Mouse (Mus musculus) MEL (cell line): ENCODE data around the gene Tceal5. TPM values are rescaled to one million over a fixed set of nuclear protein-coding genes. Genes with fewer than 3 reads are reported as not detected.

Source experiments
- DNase-seq: peaks from one replicate; pipeline ENCODE4 v3.0.0; 2011; ENCODE audit warnings: low read depth, low spot score
- H3K27ac ChIP-seq: 2 replicates; pipeline ENCODE4 v1.5.1; 2012; ENCODE audit warnings: low read depth, mild to moderate bottlenecking, control low read depth, low read length, moderate library complexity; ENCODE audit not compliant: control insufficient read depth
- H3K27me3 ChIP-seq, 2 experiments: fragments of 150-350 bp in 1 of 2; sonication (generic) in 1 of 2; 2 replicates each; pipeline ENCODE4 v1.6.1; 2012; ENCODE audit warnings: low read length in 2 of 2, mild to moderate bottlenecking in 2 of 2, improper control_type of control experiment in 1 of 2, moderate library complexity in 1 of 2; ENCODE audit not compliant: insufficient read depth in 2 of 2, control insufficient read depth in 1 of 2
- H3K36me3 ChIP-seq, 2 experiments: 2 replicates each; pipeline ENCODE4 v1.6.1; 2012 to 2014; ENCODE audit warnings: low read length in 2 of 2, improper control_type of control experiment in 1 of 2, inconsistent platforms in 1 of 2, mild to moderate bottlenecking in 1 of 2; ENCODE audit not compliant: insufficient read depth in 2 of 2, control insufficient read depth in 1 of 2
- H3K4me1 ChIP-seq, 2 experiments: fragments of 150-350 bp in 1 of 2; sonication (generic) in 1 of 2; 2 replicates each; pipeline ENCODE4 v1.6.1; 2012; ENCODE audit warnings: low read length in 2 of 2, improper control_type of control experiment in 1 of 2, mild to moderate bottlenecking in 1 of 2; ENCODE audit not compliant: insufficient read depth in 2 of 2, control insufficient read depth in 1 of 2
- H3K4me3 ChIP-seq, 2 experiments: fragments of 150-350 bp in 1 of 2; sonication (generic) in 1 of 2; 2 replicates each; pipeline ENCODE4 v1.5.1; 2012; ENCODE audit warnings: low read depth in 2 of 2, low read length in 2 of 2, mild to moderate bottlenecking in 2 of 2, moderate library complexity in 2 of 2, control low read depth in 1 of 2, improper control_type of control experiment in 1 of 2; ENCODE audit not compliant: control insufficient read depth in 1 of 2, insufficient read depth in 1 of 2
- H3K79me2 ChIP-seq: 2 replicates; pipeline ENCODE4 v1.6.1; 2012; ENCODE audit warnings: mild to moderate bottlenecking, low read length, moderate library complexity; ENCODE audit not compliant: control insufficient read depth, poor library complexity, insufficient read depth
- H3K9ac ChIP-seq: 2 replicates; pipeline ENCODE4 v1.6.1; 2012; ENCODE audit warnings: low read depth, mild to moderate bottlenecking, control low read depth, low read length, moderate library complexity; ENCODE audit not compliant: control insufficient read depth, poor library complexity, severe bottlenecking
- H3K9me3 ChIP-seq: fragments of 150-350 bp; sonication (generic); replicated peaks from 2 replicates; pipeline ENCODE4 v1.6.1; 2012; ENCODE audit warnings: mild to moderate bottlenecking, low read length, improper control_type of control experiment, moderate library complexity; ENCODE audit not compliant: insufficient read depth
- CHD1 ChIP-seq: IDR thresholded peaks from 2 replicates; pipeline ENCODE4 v1.6.1; 2012; ENCODE audit warnings: low read depth, mild to moderate bottlenecking, inconsistent platforms, low read length, improper control_type of control experiment
- CHD2 ChIP-seq: IDR thresholded peaks from 2 replicates; pipeline ENCODE4 v1.6.1; 2011; ENCODE audit warnings: low read length, improper control_type of control experiment
- CTCF ChIP-seq, 3 experiments: IDR thresholded peaks in 2 of 3; conservative IDR thresholded peaks in 1 of 3; 2 replicates each; pipeline ENCODE4 v1.5.1; 2011 to 2012; ENCODE audit warnings: low read length in 3 of 3, low read depth in 2 of 3, mild to moderate bottlenecking in 2 of 3, improper control_type of control experiment in 1 of 3, inconsistent platforms in 1 of 3, mixed read lengths in 1 of 3, moderate library complexity in 1 of 3; ENCODE audit not compliant: control insufficient read depth in 1 of 3, insufficient read depth in 1 of 3, poor library complexity in 1 of 3, severe bottlenecking in 1 of 3
- E2F4 ChIP-seq: IDR thresholded peaks from 2 replicates; pipeline ENCODE4 v1.6.1; 2011; ENCODE audit warnings: low read depth, low read length, improper control_type of control experiment, borderline replicate concordance
- ELF1 ChIP-seq: IDR thresholded peaks from 2 replicates; pipeline ENCODE4 v1.6.1; 2014; ENCODE audit warnings: low read depth, mild to moderate bottlenecking, inconsistent platforms, low read length, improper control_type of control experiment, moderate library complexity
- EP300 ChIP-seq, 2 experiments: IDR thresholded peaks; 2 replicates each; pipeline ENCODE4 v1.6.1; 2011; ENCODE audit warnings: improper control_type of control experiment in 2 of 2, low read length in 2 of 2, low read depth in 1 of 2, mild to moderate bottlenecking in 1 of 2
- ETS1 ChIP-seq: IDR thresholded peaks from 2 replicates; pipeline ENCODE4 v1.6.1; 2012; ENCODE audit warnings: low read depth, mild to moderate bottlenecking, inconsistent platforms, low read length, improper control_type of control experiment, moderate library complexity
- GABPA ChIP-seq: IDR thresholded peaks from 2 replicates; pipeline ENCODE4 v1.6.1; 2012; ENCODE audit warnings: low read depth, mild to moderate bottlenecking, inconsistent platforms, low read length, improper control_type of control experiment, moderate library complexity
- JUND ChIP-seq: IDR thresholded peaks from 2 replicates; pipeline ENCODE4 v1.6.1; 2011; ENCODE audit warnings: low read depth, mild to moderate bottlenecking, improper control_type of control experiment, low read length
- MAFK ChIP-seq: IDR thresholded peaks from 2 replicates; pipeline ENCODE4 v1.6.1; 2011; ENCODE audit warnings: low read depth, mild to moderate bottlenecking, low read length, improper control_type of control experiment, borderline replicate concordance
- MAX ChIP-seq: IDR thresholded peaks from 2 replicates; pipeline ENCODE4 v1.6.1; 2011; ENCODE audit warnings: low read length, improper control_type of control experiment
- MAZ ChIP-seq: IDR thresholded peaks from 2 replicates; pipeline ENCODE4 v1.6.1; 2012; ENCODE audit warnings: low read depth, mild to moderate bottlenecking, inconsistent platforms, low read length, improper control_type of control experiment
- MXI1 ChIP-seq: IDR thresholded peaks from 2 replicates; pipeline ENCODE4 v1.6.1; 2011; ENCODE audit warnings: mild to moderate bottlenecking, low read depth, low read length, improper control_type of control experiment
- MYB ChIP-seq: IDR thresholded peaks from 2 replicates; pipeline ENCODE4 v1.6.1; 2011; ENCODE audit warnings: mild to moderate bottlenecking, low read depth, low read length, improper control_type of control experiment
- MYC ChIP-seq: IDR thresholded peaks from 2 replicates; pipeline ENCODE4 v1.6.1; 2011; ENCODE audit warnings: low read depth, mild to moderate bottlenecking, low read length, improper control_type of control experiment, moderate library complexity
- NELFE ChIP-seq: IDR thresholded peaks from 2 replicates; pipeline ENCODE4 v1.6.1; 2011; ENCODE audit warnings: low read depth, low read length, improper control_type of control experiment
- NRF1 ChIP-seq: IDR thresholded peaks from 2 replicates; pipeline ENCODE4 v1.6.1; 2014; ENCODE audit warnings: low read depth, mild to moderate bottlenecking, inconsistent platforms, low read length, improper control_type of control experiment, moderate library complexity; ENCODE audit not compliant: poor library complexity, insufficient read depth, severe bottlenecking
- POLR2A ChIP-seq, 2 experiments: IDR thresholded peaks; 2 replicates each; pipeline ENCODE4 v1.6.1; 2011 to 2012; ENCODE audit warnings: low read length in 2 of 2, mild to moderate bottlenecking in 2 of 2, control low read depth in 1 of 2, improper control_type of control experiment in 1 of 2, low read depth in 1 of 2, moderate library complexity in 1 of 2; ENCODE audit not compliant: control insufficient read depth in 1 of 2, insufficient read depth in 1 of 2, poor library complexity in 1 of 2
- POLR2AphosphoS2 ChIP-seq: IDR thresholded peaks from 2 replicates; pipeline ENCODE4 v1.6.1; 2011; ENCODE audit warnings: low read length, improper control_type of control experiment
- POLR2AphosphoS5 ChIP-seq: IDR thresholded peaks from 2 replicates; pipeline ENCODE4 v1.6.1; 2012; ENCODE audit warnings: low read depth, borderline replicate concordance, mild to moderate bottlenecking, inconsistent platforms, low read length, moderate library complexity, mixed read lengths
- RCOR1 ChIP-seq: IDR thresholded peaks from 2 replicates; pipeline ENCODE4 v1.6.1; 2012; ENCODE audit warnings: low read depth, mild to moderate bottlenecking, inconsistent platforms, low read length, improper control_type of control experiment
- SIN3A ChIP-seq: IDR thresholded peaks from 2 replicates; pipeline ENCODE4 v1.6.1; 2012; ENCODE audit warnings: low read length, improper control_type of control experiment, inconsistent platforms
- SMC3 ChIP-seq: IDR thresholded peaks from 2 replicates; pipeline ENCODE4 v1.6.1; 2011; ENCODE audit warnings: low read depth, low read length, improper control_type of control experiment
- TAL1 ChIP-seq: IDR thresholded peaks from 2 replicates; pipeline ENCODE4 v1.6.1; 2012; ENCODE audit warnings: mild to moderate bottlenecking, inconsistent platforms, low read length, moderate library complexity, mixed read lengths
- TBP ChIP-seq: IDR thresholded peaks from 2 replicates; pipeline ENCODE4 v1.8.0; 2011; ENCODE audit warnings: low read depth, low read length, improper control_type of control experiment
- TCF12 ChIP-seq: IDR thresholded peaks from 2 replicates; pipeline ENCODE4 v1.6.1; 2014; ENCODE audit warnings: low read depth, mild to moderate bottlenecking, inconsistent platforms, low read length, improper control_type of control experiment, moderate library complexity
- UBTF ChIP-seq: IDR thresholded peaks from 2 replicates; pipeline ENCODE4 v1.6.1; 2012; ENCODE audit warnings: low read depth, mild to moderate bottlenecking, inconsistent platforms, low read length, improper control_type of control experiment, moderate library complexity, borderline replicate concordance; ENCODE audit not compliant: insufficient read depth
- USF1 ChIP-seq: IDR thresholded peaks from 2 replicates; pipeline ENCODE4 v1.6.1; 2014; ENCODE audit warnings: low read depth, mild to moderate bottlenecking, inconsistent platforms, low read length, improper control_type of control experiment, moderate library complexity
- USF2 ChIP-seq, 2 experiments: IDR thresholded peaks; 2 replicates each; pipeline ENCODE4 v1.6.1; 2011 to 2012; ENCODE audit warnings: improper control_type of control experiment in 2 of 2, low read length in 2 of 2, borderline replicate concordance in 1 of 2, inconsistent platforms in 1 of 2, low read depth in 1 of 2, mild to moderate bottlenecking in 1 of 2; ENCODE audit not compliant: insufficient read depth in 1 of 2
- ZC3H11A ChIP-seq: IDR thresholded peaks from 2 replicates; pipeline ENCODE4 v1.6.1; 2012; ENCODE audit warnings: low read depth, mild to moderate bottlenecking, inconsistent platforms, low read length, improper control_type of control experiment
- polyA plus RNA-seq, 2 experiments: library from polyadenylated mRNA; stranded (reverse) in 1 of 2; unstranded in 1 of 2; fragments of >175 nt in 1 of 2; fragments of >200 nt in 1 of 2; gene quantifications; 2 replicates each; pipeline versions ENCODE4 v1.2.1 to v1.2.4; 2012; ENCODE audit warnings: low replicate concordance in 2 of 2, low read depth in 1 of 2; ENCODE audit not compliant: insufficient read length in 2 of 2, insufficient read depth in 1 of 2, missing spikeins in 1 of 2
- total RNA-seq: library from RNA; depleted of rRNA; stranded (reverse); fragments of 300-350 nt; gene quantifications from 2 replicates; pipeline ENCODE4 v1.2.3, GENCODE M21; 2012; rRNA removed

Tceal5 gene
- total RNA-seq (not detected in 2 replicates), polyA plus RNA-seq (not detected)

DNA sequence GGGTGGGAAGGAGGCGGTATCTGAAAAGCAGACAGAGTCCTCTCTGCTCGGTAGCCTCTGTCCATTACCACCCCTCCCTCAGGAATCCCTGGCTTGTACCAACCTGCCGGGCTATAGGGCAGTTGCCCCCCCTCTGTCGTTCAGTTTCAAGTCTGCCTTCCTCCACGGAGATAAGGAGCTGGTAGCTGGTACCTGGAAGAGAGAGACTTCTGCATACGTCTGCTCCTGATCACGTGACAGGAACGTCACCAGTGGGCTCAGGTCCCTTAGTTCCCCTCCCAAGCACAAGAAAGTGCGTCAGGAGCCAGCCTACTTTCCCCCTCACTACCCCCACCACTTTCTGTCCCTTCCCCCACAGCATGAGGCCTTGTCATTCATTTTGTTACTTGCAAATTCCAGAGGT is at the start of gene Tceal5:
Gene Tceal5 (minus strand): TSS at position 213 of the 403 bp plus-strand sequence.
- H3K27me3 ChIP-seq, result peaks cover 2 to 3% of the 10 kb centered on the region in 2 experiments; a peak in 2 of 4 replicates
- H3K4me1 ChIP-seq, result no peaks in the 10 kb centered on the region
- H3K9me3 ChIP-seq, result no peaks in the 10 kb centered on the region
- no peaks in the 10 kb centered on the region for H3K36me3 ChIP-seq
- H3K79me2 ChIP-seq, result no peaks in the 10 kb centered on the region
- no peak for TF ChIP-seq TAL1
- TF ChIP-seq UBTF, result no peak
- TF ChIP-seq USF1, result peak; percentile 58
- TF ChIP-seq MAFK, result no peak
- no peak for TF ChIP-seq POLR2A (IDR thresholded peaks at IDR 0.05; ENCODE audit: control insufficient read depth in 1 of 2, insufficient read depth in 1 of 2, low read depth in 1 of 2, low read length in 2 of 2, poor library complexity in 1 of 2)
- no peak for TF ChIP-seq MYB
- H3K27ac ChIP-seq, result no peak within 1 kb of the TSS
- H3K9ac ChIP-seq, result no peak within 1 kb of the TSS
- no peak for DNase-seq
- H3K4me3 ChIP-seq, result no peak within 1 kb of the TSS

DNA sequence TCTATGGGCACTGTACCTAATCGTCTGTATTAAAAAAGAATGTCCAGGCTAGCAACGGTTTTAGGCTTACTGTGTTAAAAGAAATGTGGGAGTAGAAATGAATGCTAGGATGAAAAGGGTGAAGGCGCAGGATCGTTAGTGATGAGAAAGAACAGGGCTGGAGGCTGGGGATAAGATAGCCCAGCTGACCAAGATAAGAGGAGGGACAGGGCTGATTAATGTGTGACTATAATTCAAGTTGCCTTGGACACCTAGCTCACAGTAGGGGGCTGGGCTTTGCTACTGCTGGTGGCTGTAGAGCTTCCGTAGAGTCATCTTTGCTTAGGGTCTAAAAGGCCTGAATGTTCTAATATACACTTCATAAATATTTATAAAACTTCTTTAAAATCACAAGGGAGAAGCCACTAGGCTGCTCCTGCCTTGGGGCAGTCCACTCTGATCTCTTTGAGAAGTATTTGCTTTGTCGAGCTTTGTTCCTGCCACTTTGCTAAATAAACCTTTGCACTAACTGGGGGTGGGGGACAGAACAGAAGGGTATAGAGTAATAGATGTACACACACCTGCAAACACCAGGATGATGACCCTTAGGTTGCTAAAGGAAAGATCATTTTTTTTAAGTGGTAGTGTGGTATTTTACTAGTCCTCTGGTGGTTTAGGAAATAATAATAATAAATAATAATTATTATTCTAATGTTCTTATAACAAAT is 48.5 kb upstream of the Tceal5 start:
- H3K27me3 ChIP-seq, result no peaks in the 10 kb centered on the region
- no peak overlapping the region for H3K27ac ChIP-seq
- H3K9ac ChIP-seq, result no peak overlapping the region
- peak; percentile 20 for DNase-seq
- H3K36me3 ChIP-seq, result peaks cover 0 to 7% of the 10 kb centered on the region in 2 experiments; a peak in 2 of 4 replicates
- no peaks in the 10 kb centered on the region for H3K9me3 ChIP-seq
- H3K4me1 ChIP-seq, result peaks cover 5 to 10% of the 10 kb centered on the region in 2 experiments
- 0 out of 4 replicates have a peak overlapping the region, but pooled peaks of 1 of the 2 experiments have one; percentile 21 for H3K4me3 ChIP-seq
- H3K79me2 ChIP-seq, result no peaks in the 10 kb centered on the region
- TF ChIP-seq NELFE (no peak), NRF1 (no peak), MXI1 (no peak), MYC (no peak), POLR2AphosphoS2 (no peak), JUND (no peak), ELF1 (no peak), SMC3 (no peak), E2F4 (no peak), MYB (no peak), CHD2 (no peak), UBTF (no peak), TBP (no peak), USF2 (IDR thresholded peaks at IDR 0.05; ENCODE audit: borderline replicate concordance in 1 of 2, insufficient read depth in 1 of 2, low read depth in 1 of 2, low read length in 2 of 2) (no peak), RCOR1 (no peak), MAZ (no peak), MAFK (no peak), CHD1 (no peak), ZC3H11A (no peak), CTCF (IDR thresholded peaks at IDR 0.05 in 2 of 3, conservative IDR thresholded peaks at IDR 0.05 in 1 of 3; ENCODE audit: control insufficient read depth in 1 of 3, insufficient read depth in 1 of 3, low read depth in 2 of 3, low read length in 3 of 3, poor library complexity in 1 of 3, severe bottlenecking in 1 of 3) (no peak), GABPA (no peak), POLR2AphosphoS5 (no peak), EP300 (IDR thresholded peaks at IDR 0.05; ENCODE audit: low read depth in 1 of 2, low read length in 2 of 2) (peak; percentile 74), ETS1 (peak; percentile 55), TCF12 (peak; percentile 66), MAX (no peak), TAL1 (peak; percentile 11; the same call in 1 of the 2 replicates), SIN3A (no peak), USF1 (no peak)
